Mouse (Mus musculus): ENCODE results near the gene Bri3bp. TPM values are rescaled to one million over a fixed set of nuclear protein-coding genes. Genes with fewer than 3 reads are reported as not detected.
"Not testable (repeated sequence)": the region's sequence is repeated elsewhere in the genome, so short reads cannot be mapped to it uniquely, and the experiment has no call there.

The Bri3bp gene
- 1 to 10 TPM; 3.0 to 4.6 (median 4.1) TPM for total RNA-seq (2022)

DNA sequence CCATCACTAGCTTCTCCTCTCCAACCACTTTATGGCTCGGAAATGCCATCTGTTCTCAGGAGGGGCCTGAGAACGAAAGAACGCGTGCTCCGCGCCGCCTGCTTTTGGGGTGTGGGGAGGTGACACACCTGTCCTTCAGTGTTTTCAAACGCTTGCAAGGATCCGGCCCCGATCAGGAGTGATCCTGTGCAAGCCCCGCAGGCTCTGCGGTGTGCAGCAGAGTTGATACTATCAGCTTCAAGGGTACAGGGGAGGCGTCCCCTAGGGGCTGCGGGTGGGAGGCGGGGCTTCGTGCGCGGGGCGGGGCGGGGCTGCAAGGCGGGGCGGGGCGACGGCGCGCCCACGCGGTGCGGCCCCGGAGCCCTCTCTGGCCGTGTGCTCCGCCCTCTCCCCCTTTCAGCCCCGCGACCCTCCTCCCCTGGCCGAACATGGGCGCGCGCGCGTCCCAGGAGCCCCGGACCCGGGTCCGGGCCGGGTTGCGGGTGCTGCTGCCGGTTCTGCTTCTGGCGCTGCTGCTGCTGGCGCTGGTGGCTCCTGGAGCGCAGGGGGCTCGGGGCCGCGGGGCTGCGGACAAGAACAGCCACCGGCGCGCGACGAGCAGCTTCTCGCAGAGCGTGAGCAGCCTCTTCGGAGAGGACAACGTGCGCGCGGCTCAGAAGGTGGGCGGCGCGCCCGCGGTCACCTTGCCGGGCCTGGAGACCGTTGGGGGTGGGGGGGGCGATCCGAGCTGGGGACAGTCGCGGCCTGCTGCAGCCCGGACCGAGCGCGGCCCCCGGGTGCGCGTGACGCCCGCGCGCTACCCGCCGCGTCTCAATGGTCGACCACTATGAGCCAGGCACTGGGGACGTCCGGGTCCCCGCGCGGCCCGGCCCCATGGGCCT lies at the start of gene Bri3bp:
Bri3bp (plus strand) TSS at position 335 of the 881 bp plus-strand sequence.
- no peak for DNase-seq (ENCODE audit: low spot score in 2 of 2)

DNA sequence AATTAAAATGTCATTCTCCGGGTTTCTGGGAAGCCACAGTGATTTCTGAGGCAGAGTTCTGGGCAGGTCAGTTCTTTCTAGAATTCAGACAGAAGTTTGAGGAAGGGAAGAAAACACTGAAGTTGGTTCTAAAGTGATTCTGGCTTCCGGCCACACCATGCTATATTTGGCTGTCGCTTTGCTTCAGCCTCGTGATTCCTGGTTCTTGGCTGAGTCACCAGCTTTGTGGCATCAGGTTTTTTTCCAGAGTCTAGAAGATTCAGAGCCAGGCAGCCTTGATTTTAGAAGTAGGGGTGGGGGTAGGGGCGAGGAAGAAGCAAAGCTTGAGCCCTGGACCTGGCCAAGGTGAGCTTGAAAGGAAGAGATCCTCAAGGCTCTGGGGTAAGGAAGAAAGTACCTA lies 49.8 kb upstream of the Bri3bp start:
- peak; percentile 50 to 67 for DNase-seq (ENCODE audit: low spot score in 2 of 2)

DNA sequence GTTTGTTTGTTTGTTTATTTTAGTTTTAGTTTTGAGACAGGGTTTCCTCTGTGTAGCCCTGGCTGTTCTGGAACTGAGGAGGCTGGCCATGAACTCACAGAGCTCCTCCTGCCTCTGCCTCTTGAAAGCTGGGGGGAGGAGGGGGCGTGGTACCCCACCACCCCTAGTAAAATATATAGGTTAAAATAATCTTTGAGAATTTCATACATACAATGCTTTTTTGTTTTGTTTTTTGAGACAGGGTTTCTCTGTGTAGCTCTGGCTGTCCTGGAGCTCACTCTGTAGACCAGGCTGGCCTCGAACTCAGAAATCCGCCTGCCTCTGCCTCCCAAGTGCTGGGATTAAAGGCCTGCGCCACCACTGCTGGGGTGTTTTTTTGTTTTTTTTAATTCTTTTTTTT lies 49.2 kb upstream of the Bri3bp start:
- not testable (repeated sequence) for DNase-seq (ENCODE audit: low spot score in 2 of 2)

DNA sequence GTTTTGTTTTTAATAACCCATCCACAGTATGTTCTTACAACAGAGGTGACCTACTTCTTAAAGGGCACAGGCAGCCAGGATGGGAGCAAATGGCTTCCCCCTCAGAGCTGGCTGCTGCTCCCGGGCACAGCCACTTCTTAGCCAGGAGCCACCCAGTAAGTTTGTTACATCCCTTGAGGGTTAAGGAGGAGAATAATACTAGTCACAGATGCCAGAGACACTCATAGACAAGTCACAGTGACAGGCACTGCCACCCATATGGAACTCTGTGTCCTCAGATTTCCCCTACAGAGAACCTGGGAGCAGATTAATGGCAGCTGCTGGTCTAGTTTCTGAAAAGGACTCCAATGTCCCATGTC lies 48.8 kb upstream of the Bri3bp start:
- no peak for DNase-seq (ENCODE audit: low spot score in 2 of 2)

DNA sequence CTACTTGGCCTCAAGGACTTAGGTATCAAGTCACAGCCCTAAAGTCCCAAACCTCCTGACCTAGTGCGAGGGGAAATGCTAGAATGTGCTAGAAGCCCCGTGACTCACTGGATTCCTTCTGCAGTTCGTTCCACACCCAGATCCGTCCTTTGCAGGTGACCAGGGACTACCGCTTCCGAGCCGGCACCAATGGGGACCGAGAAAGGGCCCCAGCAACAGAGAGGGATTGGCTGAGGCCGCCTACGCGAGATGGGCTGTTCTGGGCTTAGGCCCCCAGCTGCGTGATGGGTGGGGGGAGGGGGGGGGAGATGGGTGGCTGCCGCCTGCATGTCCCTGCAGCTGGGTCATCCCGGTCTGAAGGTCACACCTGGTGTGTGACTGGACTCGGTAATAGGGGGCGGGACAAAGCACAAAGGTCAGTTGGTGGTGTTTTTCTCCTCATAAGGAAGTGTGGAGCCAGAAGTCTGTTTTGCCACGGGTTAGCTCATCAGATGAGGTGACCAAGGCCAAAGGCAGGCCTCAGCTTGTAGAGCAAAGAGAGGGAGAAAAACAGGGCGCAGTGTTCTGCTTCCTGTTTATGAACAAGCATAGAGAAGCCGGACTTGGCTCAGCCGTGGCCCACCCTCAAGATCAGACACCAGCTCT lies 48.3 kb upstream of the Bri3bp start:
- DNase-seq (ENCODE audit: low spot score in 2 of 2), result peak; percentile 94 to 97

DNA sequence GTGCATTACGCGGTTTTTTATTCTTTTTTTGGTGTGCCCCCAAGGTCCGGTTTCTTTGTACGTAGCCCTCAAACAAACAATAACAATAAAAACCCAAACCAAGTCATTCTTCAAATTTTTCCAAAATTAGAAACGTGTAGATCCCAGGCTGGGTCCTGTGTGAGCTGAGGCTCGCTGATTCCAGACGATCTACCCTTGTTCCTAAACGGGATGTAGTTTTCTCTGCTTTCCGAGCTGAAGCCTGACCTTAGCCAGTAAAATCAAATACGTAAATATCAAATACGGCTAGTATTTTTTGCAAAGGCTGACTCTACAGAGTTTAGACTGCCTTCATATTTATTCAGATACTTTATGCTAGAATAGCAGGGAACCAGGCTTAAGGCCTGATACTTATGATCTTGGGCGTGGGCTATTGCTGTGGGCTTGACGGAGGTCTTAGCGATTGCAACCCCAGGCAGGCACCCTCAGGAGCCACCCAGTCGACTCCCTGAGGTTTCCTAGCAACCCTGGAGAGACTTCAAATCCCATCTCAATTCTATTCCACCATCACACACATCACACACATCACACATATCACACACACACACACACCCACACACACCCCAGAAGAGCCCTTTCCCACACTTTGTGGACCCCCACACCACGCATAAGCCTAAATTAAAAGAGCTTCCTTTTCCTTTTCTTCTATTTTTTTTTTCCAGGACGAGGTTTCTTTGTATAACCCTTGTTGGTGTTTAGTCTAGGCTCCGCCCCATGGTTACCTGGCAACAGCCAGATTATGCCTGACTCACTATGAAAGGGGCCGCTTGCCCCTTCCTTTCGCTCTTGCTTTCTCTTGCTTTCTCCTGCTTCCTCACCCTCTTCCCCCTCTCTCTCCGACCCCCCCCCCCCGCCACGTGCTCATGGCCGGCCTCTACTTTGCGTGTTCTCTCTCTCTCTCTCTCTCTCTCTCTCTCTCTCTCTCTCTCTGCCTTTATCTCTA lies 47.5 kb upstream of the Bri3bp start:
- DNase-seq (ENCODE audit: low spot score in 2 of 2), result peak; percentile 69 to 72

DNA sequence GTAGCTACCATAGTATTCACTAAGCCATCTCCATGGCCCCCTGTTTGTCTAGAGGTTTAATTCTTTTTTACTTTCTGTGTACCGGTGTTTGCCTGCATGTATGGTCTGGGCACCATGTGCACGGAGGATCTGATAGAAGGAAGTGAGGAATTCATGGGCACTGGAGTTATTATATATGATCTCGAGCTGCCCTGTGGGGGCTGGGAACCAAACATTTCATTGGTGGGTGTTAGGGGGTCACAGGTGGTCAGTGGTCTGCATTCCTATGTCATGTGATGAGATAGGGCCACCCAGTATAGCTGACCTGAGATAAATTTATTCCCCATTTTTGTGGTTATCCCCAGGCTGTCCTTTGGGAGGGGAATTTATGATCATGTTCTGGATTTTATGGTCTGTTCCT lies 46.4 kb upstream of the Bri3bp start:
- no peak for DNase-seq (ENCODE audit: low spot score in 2 of 2)

DNA sequence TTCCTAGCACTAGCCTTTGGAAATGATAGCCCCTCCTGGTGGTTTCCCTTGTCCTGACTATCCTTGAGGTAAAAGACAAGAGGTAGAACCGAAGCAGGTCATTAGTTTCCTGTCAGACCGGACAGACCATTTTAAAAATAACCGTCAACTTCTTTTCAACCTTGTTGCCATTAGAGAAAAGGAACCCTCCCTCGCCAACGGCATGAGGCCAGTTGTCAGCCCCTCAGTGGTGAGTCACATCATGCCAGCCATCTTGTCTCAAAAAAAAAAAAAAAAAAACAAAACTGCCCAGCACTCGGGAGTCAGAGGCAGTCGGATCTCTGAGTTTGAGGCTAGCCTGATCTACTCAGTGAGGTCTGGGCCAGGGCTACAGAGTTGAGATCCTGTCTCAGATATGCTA lies 40.5 kb upstream of the Bri3bp start:
- DNase-seq (ENCODE audit: low spot score in 2 of 2), result no peak

DNA sequence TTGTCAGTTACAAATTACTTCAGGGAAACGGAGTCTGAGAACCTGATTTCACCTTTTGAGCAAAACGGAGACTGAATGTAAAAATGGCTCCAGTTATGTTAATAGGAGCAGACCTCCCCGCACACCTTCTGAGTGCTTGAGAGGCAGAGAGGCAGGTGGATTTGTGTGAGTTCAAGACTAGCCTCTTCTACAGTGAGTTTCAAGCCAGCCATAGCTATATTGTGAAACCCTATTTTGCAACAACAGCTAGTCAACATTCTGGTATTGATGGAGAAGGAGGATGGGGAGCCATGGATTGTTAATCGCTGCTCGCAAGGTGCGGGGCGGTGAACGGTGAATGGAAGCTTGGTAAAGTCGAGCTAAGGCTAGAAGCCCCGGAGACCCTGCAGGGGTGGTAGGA lies 38.9 kb upstream of the Bri3bp start:
- no peak for DNase-seq (ENCODE audit: low spot score in 2 of 2)

DNA sequence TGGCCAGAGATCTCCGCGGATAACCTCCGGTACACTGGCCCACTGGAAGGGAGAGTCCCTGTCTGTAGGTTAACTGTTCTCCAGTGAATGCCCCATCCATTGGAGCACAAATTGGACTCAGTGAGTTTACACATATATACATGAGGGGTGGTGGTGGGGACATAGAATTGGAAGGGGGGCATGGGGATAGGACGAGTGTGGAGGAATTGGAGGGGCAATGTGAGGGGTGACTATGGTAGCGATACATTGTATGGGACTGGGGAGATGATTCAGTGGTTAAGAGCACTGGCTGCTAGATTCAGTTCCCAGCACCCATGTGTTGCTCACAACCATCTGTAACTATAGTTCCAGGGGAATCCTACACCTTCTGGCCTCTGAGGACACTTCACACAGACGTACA lies 38.4 kb upstream of the Bri3bp start:
- no peak for DNase-seq (ENCODE audit: low spot score in 2 of 2)

DNA sequence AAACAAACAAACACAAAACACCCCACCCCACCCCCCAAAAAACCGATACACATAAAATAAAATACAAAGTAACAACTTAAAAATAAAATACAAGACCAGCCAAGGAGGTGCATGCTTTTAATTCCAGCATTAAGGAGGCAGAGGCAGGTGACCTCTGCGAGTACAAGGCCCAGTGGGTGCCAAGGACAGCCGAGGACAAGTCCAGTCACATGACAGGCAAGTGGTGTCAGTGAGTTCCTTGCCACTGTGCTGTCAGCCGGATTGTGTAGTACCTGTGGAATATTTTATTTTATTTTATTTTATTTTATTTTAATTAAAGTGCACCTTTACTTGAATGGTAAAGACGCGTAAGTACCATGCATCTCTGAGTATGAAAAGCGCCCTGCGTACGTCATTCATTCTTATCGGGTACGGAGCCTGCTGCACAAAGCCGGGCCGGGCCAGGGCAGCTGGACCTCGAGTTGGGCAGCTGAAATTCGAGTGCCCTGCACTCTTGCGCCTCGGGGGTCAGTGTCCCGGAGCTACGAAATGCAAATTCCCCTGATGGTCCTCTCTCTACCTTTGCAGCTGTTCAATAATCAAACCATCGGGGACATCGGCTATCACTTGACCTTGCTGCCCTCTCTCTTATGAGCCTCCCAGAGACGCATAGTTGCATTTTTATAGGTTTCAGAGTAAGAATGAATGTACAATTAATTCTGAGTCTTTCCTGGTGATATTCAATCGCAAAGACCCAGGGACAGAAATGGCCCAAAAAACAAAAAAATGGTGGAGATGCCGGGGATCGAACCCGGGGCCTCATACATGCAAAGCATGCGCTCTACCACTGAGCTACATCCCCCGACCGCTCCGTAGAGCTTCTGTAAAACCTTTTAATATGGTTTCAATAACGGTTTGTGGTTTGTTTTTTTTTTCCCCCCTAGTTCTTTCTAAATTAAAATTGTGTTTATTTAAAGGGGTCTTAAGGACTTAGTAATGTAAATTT lies 37.6 kb upstream of the Bri3bp start:
- peak in 1 of 2 experiments; percentile 60 for DNase-seq (ENCODE audit: low spot score in 2 of 2)

DNA sequence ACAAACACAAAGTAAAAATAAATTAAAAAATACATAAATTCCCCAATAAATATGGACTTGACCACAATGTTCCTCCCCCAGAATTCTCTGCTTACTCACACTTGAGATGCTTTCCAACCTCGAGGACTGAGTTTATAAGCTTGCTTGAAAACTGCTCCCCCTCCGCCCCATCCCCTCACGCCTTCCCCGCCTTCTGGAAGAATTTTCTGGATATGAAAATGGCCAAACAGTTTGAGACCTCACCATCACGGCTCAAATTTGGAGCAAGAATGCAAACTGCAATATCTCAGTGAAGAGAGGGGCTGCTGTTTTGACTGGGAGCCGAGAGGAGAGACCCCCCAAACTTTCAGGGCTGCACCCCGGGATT lies 36.8 kb upstream of the Bri3bp start:
- no peak for DNase-seq (ENCODE audit: low spot score in 2 of 2)

DNA sequence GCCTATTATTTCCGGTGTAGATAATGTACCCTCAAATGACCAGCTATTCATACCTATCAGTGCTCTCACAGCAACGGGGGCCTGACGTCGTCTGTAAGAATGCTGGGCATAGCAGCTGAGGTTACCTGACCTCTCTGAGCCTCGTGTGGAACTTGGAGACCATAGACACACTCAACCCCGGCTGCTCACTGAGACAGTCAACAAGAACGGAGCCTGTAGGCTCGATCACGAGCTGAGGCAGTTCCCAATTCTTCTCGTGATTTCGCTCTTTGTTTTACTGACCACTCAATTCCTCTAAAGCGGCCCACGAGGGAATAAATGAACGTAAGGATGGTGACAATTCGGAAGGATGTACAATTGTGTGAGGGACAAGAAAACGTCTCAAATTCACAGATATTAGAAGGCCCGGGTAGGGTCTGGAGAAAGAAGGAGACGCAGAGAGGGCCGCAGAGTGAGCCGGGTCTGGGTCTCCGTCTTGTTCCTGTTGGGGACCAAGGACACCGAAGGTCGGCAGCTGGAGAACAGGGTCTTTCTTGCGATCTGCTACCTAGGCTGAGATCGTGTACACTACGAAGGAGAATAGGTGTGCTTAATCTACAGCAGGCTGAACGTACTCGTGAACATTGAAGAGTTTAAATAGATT lies 36.3 kb upstream of the Bri3bp start:
- peak; percentile 42 to 45 for DNase-seq (ENCODE audit: low spot score in 2 of 2)

DNA sequence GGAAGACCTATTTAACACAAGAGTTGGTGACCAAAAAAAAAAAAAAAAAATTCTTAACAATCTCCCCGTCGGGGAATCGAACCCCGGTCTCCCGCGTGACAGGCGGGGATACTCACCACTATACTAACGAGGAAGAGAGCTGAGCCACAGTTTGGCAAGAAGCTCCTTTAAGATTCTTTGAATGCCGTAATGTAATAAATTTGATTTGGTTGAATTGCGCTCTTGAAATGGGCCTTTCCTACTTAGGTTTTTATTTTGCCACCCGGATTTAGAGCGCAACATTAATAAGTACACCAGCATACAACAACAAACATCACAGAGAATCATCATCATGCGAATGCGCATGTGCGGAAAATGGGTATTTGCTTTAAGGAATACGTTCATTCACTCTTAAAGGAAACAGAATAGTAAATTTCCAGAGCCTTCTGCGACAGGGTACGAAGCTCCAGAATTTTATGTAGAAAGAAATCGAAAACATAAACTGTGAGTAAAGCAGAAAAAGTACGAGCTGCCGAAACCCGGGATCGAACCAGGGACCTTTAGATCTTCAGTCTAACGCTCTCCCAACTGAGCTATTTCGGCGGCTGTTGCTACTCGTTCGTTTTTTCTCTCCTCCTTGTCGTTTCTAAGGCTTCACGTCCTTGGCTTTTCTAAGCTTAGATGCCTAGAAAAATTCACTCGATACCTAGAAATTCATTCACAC lies 35.7 kb upstream of the Bri3bp start:
- peak; percentile 69 to 74 for DNase-seq (ENCODE audit: low spot score in 2 of 2)

DNA sequence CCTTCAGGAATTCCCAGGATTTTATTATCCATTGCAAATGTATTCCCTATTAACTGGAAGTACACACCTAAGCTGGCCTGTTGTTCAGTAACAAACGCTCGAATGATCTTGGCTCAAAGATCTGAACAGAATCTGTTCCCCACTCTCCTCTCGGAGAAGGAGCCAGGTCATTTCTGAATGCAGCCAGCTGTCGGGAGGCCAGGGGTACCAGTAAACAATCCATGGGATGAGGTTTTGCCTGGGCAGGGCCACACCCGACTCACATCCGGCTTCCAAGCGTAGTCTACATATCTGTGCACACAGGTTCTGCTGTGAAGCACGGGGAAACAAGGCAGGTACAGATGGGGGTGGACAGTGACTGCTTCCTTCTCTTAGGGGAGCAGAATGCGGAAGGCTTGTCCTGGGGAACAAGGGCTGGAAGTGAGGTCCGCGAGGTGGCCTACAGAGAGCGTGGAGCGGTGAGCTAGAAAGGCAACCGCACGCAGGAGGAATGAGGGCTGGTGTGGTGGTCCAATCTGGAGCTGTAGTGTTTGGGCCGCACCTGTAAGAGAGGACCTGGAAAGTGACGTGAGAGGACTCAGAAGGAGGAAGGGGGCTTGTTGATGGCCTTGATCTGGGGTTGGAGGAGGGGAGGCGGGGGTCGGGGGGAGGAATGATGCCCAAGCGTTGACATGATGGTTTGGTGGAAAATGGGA lies 34.9 kb upstream of the Bri3bp start:
- DNase-seq (ENCODE audit: low spot score in 2 of 2), result peak in 1 of 2 experiments; percentile 41

DNA sequence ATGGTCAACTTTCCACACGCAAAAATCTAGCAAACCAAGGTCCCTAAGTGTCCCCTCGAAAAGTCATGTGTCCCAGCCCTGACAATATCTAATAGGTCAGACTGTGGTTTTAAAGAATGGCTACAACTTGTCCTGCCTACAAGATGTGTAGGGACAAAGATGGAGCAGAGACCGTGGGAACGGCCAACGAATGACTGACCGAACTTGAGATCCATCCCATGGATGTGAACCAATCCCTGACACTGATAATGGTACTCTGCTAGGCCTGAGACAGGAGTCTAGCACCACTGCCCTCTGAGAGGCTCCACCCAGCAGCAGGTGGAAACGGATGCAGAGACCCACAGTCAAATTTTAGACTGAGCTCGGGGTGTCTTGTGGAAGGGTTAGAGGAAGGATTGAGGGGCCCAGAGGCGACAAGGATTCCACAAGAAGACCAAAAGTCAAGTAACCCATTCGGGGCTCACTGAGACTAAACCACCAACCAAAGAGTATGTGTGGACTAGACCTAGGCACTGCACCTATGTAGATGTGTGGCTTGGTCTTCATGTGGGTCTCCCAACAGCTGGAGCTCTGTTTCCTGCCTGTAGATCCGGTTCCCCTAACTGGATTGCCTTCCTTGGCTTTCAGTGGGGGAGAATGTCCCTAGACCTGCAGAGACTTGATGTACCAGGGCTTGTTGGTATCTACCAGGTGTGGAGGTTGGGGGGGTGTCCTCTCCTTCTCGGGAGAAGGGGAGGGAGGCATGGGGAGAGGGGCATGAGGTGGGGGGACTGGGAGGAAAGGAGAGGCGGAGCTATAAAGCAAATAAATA lies 34.1 kb upstream of the Bri3bp start:
- no peak for DNase-seq (ENCODE audit: low spot score in 2 of 2)

DNA sequence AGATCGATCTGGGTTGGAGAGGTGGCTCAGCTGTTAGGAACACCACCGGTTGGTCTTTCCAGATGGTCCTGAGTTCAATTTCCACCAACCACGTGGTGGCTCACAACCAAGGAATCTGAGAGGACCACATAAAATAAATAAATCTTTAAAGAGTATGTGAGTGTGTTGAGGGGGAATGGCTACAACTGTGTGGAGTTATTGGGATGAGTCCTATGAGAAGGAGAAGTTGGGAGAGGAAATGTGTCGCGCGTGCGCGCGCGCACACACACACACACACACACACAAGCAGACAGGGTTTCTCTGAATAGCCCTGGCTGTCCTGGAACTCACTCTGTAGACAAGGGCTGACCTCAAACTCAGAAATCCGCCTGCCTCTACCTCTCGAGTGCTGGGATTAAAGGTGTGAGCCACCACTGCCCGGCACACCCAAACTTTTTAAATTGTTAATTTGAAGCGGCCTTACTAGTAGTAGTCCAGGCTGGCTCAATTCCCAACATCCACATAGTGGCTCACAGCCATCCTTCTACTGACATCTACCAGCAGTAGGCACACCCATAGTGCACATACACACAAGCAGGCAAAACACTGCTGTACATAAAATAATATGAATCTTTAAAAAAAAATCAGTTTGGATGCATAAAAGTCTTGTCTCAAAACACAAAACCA lies 33.3 kb upstream of the Bri3bp start:
- no peak for DNase-seq (ENCODE audit: low spot score in 2 of 2)
